Mouse (Mus musculus) intestine, embryonic 14.5 days (tissue): ENCODE measurements around the gene Ptcd1. TPM values are rescaled to one million over a fixed set of nuclear protein-coding genes. Genes with fewer than 3 reads are reported as not detected.

ENCODE experiments used
- ATAC-seq: fragments of 200-750 bp; cut with Nextera tagmentation; replicated peaks from 2 replicates; pipeline ENCODE4 v1.8.0; 2017; ENCODE audit warnings: low read depth, moderate number of reproducible peaks, moderate TSS enrichment, moderate library complexity; ENCODE audit not compliant: low FRiP score, low TSS enrichment
- DNase-seq: peaks from one replicate; pipeline ENCODE4 v3.0.0-alpha.2; 2018; ENCODE audit warnings: low spot score
- H3K27ac ChIP-seq: fragments of 300-500 bp; sonication (generic); 2 replicates; pipeline ENCODE4 v1.5.1; 2014; ENCODE audit warnings: low read depth, mild to moderate bottlenecking, control low read depth
- H3K27me3 ChIP-seq: fragments of 300-500 bp; sonication (generic); replicated peaks from 2 replicates; pipeline ENCODE4 v1.6.1; 2014; ENCODE audit warnings: low read length, control low read depth; ENCODE audit not compliant: control insufficient read depth, insufficient read depth
- H3K36me3 ChIP-seq: fragments of 300-500 bp; sonication (generic); 2 replicates; pipeline ENCODE4 v1.6.1; 2014; ENCODE audit warnings: low read length, control low read depth; ENCODE audit not compliant: control insufficient read depth, insufficient read depth
- H3K4me1 ChIP-seq: fragments of 300-500 bp; sonication (generic); replicated peaks from 2 replicates; pipeline ENCODE4 v1.6.1; 2014; ENCODE audit warnings: low read length, control low read depth, mixed read lengths; ENCODE audit not compliant: control insufficient read depth, insufficient read depth
- H3K4me2 ChIP-seq: fragments of 300-500 bp; sonication (generic); 2 replicates; pipeline ENCODE4 v1.6.1; 2014; ENCODE audit warnings: low read length
- H3K4me3 ChIP-seq: fragments of 300-500 bp; sonication (generic); 2 replicates; pipeline ENCODE4 v1.5.1; 2014; ENCODE audit warnings: low read depth, low read length, control low read depth, mixed read lengths
- H3K9ac ChIP-seq: fragments of 300-500 bp; sonication (generic); 2 replicates; pipeline ENCODE4 v1.6.1; 2014; ENCODE audit warnings: mild to moderate bottlenecking, low read length
- H3K9me3 ChIP-seq: fragments of 300-500 bp; sonication (generic); 2 replicates; pipeline ENCODE4 v1.6.1; 2016; ENCODE audit warnings: low read length, control low read depth; ENCODE audit not compliant: control insufficient read depth
- WGBS: fragments of 180-500 bp; shearing (Covaris S2); extraction: QIAGEN DNeasy Blood & Tissue Kit; methylation state at CpG from one replicate; pipeline ENCODE4 v1.1.7; 2014; 5-methylcytosine and 5-hydroxymethylcytosine counted together
- polyA plus RNA-seq: library from polyadenylated mRNA; unstranded; fragments of >200 nt; fragmentation: Nextera tagmentation; extraction: Ambion mirVana; gene quantifications from 2 replicates; pipeline ENCODE4 v1.2.1, GENCODE M21; 2014

Ptcd1 gene
- polyA plus RNA-seq, 1 experiment from 2014 or later: 12.6 TPM

DNA sequence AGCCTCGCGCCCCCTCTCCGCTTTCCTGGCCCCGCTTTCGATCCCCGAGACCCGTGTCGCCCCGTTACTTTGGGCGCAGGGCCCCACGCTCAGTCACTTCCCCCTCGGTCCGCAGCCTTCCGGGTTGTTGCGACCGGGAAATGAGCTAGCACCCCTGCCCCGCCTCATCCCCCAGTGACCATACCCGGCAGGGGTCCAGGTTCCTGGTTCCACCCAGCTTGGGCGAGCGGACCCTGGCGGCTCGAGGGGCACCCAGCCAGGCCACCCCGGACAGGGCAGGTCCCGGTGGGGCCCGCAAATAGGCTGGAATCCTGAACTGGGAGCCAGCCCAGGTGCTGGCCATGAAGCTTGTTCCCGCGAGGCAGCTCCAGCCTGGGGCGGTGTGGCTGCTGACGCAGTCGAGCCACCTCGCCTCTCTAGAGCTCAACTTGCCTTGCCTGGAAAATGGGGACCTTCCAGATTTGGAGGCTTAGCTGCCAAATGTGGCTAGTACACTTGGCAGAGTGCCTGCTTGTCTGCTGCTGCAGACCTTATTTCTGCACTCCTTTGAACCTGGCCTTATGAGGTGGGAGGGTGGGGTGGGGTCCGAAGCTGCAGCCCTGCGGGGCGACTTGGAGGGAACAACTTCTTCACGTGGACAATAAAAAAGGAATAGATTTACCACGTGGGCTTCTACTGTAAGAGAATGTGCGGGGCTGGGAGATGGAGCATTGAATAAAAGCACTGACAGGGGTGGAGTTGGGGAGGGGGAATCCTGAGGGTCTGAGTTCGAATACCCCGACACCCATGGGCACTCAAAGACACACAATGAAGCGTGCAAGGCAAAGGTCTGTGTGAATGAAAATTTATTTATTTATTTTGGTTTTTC is 52.1 kb downstream of the Ptcd1 start:
- Histone ChIP-seq H3K4me2 (peak overlapping the region; percentile 58), H3K9ac (peak overlapping the region; percentile 76), H3K36me3 (peaks cover 8% of the 10 kb centered on the region), H3K9me3 (0 out of 2 replicates have a peak, but pooled peaks cover 2% of the 10 kb centered on the region), H3K4me3 (peak overlapping the region; percentile 64), H3K27ac (peak overlapping the region; percentile 40; the same call in 1 of the 2 replicates), H3K27me3 (no peaks in the 10 kb centered on the region), H3K4me1 (peaks cover 20% of the 10 kb centered on the region; the same call in 1 of the 2 replicates)
- ATAC-seq (peak; percentile 44), DNase-seq (peak; percentile 75)
- 14% methylated on average over 40 of the region's 40 CpGs for WGBS

DNA sequence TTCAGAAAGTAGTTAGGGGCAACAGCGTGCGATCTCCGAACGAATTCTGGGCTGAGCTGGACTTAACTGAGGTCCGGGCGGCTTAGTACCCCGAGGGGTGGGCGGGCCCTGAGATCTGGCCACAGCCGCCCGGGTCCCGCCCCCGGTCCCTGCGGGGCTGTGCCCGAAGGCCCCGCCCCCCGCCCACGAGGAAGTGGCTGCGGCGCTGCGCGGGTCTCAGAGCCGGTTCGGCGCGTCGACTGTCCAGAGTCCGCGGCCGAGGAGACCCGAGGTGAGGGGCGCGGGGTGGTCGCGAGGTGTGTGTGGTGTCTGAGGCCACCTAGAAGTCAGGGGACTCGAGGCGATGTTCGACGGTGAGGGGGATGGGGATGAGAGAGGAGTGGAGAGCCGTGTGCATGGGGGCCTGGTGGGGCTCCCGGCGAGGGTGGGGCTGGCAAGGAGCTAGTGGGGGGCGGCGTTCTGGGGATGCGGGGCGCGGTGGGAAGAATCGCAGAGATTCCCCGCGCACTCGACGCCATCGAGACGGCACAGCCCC is 52.8 kb downstream of the Ptcd1 start, which contains the start of gene Arpc1b:
Gene Arpc1b, plus strand, starts transcription at position 145 of the 535 bp plus-strand sequence.
- Histone ChIP-seq H3K4me1 (peaks cover 20% of the 10 kb centered on the region; the same call in 1 of the 2 replicates), H3K4me3 (peak within 1 kb of the TSS; percentile 64), H3K36me3 (peaks cover 15% of the 10 kb centered on the region), H3K9ac (peak within 1 kb of the TSS; percentile 76), H3K27me3 (no peaks in the 10 kb centered on the region), H3K27ac (peak within 1 kb of the TSS; percentile 40; the same call in 1 of the 2 replicates), H3K9me3 (0 out of 2 replicates have a peak, but pooled peaks cover 1% of the 10 kb centered on the region), H3K4me2 (peak within 1 kb of the TSS; percentile 58)
- ATAC-seq (peak; percentile 77), DNase-seq (peak; percentile 77)
- WGBS: under 1% methylated on average over 48 of the region's 53 CpGs

DNA sequence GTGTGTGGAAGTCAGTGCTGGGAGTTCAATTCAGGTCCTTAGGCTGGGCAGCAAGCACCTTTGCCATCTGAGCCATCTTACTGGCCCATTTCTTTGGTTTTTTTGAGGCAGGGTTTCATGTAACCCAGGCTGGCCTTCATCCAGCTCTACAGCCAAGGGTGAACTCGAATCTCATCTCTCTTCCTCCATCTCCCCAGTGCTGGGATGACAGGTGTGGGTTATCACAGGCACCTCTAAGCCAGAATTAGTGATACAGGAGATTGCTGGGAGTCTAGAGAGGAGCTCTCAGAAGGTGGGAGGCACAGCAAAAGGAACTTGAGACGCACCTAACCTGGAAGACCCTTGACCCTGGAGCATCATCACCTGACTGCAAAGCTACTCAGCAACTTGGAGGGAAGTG is 53.5 kb downstream of the Ptcd1 start:
- Histone ChIP-seq H3K4me3 (peak overlapping the region; percentile 64), H3K27ac (no peak overlapping the region), H3K4me2 (peak overlapping the region; percentile 58), H3K9ac (peak overlapping the region; percentile 76; the same call in 1 of the 2 replicates), H3K9me3 (no peaks in the 10 kb centered on the region), H3K36me3 (peaks cover 22% of the 10 kb centered on the region), H3K27me3 (no peaks in the 10 kb centered on the region), H3K4me1 (peaks cover 20% of the 10 kb centered on the region; the same call in 1 of the 2 replicates)
- DNase-seq: no peak
- 37% methylated on average over 2 of the region's 2 CpGs for WGBS
- no peak for ATAC-seq

DNA sequence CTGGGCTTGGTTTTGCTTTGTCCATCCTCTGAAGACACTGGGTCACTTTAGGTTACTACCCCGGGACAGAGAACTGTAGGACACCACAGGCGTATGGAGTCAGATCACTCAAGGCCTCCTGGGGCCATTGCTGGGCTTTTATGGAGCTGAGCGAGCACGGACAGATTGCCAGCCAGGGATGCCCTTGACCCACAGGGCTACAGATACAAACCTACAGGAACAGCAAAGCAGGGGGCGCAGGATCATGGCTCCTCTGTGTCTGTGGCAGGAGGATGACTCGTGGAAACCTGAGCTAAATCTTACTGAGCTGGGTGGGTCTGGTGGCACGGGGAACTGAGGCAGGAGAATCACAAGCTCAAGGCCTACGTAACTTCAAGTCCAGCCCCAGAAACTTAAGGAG is 54.3 kb downstream of the Ptcd1 start:
- peaks cover 31% of the 10 kb centered on the region for H3K36me3 ChIP-seq
- H3K27ac ChIP-seq: no peak overlapping the region
- H3K4me3 ChIP-seq: no peak overlapping the region
- H3K9ac ChIP-seq: no peak overlapping the region
- no peak overlapping the region for H3K4me2 ChIP-seq
- DNase-seq (no peak), ATAC-seq (no peak)
- peaks cover 20% of the 10 kb centered on the region; the same call in 1 of the 2 replicates for H3K4me1 ChIP-seq
- no peaks in the 10 kb centered on the region for H3K27me3 ChIP-seq
- H3K9me3 ChIP-seq: no peaks in the 10 kb centered on the region
- 80% methylated on average over 8 of the region's 8 CpGs for WGBS

DNA sequence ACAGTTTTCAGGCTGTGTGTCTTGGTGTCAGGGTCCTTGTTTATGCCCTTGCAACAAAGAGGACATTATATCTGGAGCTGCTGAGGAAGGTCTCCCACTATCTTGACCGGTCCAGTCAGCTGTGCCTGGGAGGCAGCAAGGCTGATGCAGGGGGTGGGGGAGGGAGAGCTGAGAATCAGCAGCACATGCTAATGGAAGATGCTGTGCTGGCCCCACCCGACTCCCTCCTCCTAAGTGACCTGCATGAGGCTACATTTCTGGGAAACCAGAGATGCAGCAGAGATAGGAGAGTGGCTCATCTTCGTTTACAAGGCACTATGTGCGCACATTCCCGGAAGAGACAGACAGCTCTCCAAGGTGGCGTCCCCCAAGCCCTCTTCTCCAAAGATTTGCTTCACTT is 56.5 kb downstream of the Ptcd1 start:
- H3K27me3 ChIP-seq: no peaks in the 10 kb centered on the region
- H3K9ac ChIP-seq: no peak overlapping the region
- no peak overlapping the region for H3K4me3 ChIP-seq
- H3K9me3 ChIP-seq: no peaks in the 10 kb centered on the region
- no peak for DNase-seq
- 78% methylated on average over 6 of the region's 6 CpGs for WGBS
- H3K4me2 ChIP-seq: no peak overlapping the region
- H3K4me1 ChIP-seq: 0 out of 2 replicates have a peak, but pooled peaks cover 6% of the 10 kb centered on the region
- H3K27ac ChIP-seq: no peak overlapping the region
- peaks cover 50% of the 10 kb centered on the region for H3K36me3 ChIP-seq
- ATAC-seq: no peak

DNA sequence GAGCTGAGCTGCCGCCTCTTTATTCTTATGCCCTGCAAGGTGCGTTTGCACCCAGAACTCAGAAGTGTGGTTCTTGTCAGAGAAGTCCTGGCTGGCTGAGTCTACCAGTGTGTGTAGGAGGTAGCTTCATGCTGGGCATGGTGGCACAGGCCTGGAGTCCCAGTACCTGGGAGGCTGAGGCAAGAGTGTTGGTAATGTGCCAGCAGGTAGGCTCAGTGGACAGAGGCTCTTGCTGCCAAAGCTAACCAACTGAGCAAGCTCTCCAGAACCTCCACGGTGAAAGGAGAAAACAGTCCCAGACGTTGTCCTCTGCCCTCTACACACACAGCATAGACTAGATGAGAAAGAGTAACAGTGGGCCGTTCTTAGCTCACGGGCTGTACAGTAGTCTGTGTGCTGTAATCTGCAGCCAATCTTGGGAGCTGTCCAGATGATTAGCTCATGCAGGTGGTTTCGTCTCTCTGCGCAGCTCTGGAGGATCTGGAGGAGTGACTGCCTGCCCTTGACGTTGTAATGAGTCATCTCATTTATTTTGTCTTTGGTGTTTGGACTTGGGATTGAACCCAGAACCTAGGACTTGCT is 61.1 kb downstream of the Ptcd1 start:
- H3K36me3 ChIP-seq: peaks cover 88% of the 10 kb centered on the region
- H3K27ac ChIP-seq: no peak overlapping the region
- WGBS: 90% methylated on average over 9 of the region's 9 CpGs
- H3K9ac ChIP-seq: no peak overlapping the region
- no peak overlapping the region for H3K4me3 ChIP-seq
- no peaks in the 10 kb centered on the region for H3K4me1 ChIP-seq
- ATAC-seq (no peak), DNase-seq (no peak)
- no peaks in the 10 kb centered on the region for H3K27me3 ChIP-seq
- H3K4me2 ChIP-seq: no peak overlapping the region
- no peaks in the 10 kb centered on the region for H3K9me3 ChIP-seq

DNA sequence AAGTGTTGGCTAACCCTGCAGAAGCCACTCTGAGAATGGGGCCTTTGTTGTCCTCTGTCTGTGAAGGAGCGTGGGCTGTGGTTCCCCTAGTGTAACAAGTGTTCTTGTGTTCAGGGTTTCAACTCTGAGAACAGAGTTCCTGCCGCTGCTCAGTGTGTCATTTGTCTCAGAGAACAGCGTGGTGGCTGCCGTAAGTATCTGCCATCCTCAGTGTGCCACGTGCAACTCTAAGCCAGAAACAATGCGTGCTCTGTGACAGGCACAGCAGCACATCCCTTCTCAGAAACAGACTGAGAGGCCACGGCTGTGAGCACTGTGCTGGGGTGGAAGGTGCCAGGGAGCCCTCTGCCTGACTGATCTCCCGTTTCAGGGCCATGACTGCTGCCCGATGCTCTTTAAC is 62.6 kb downstream of the Ptcd1 start:
- Histone ChIP-seq H3K9ac (no peak overlapping the region), H3K4me2 (no peak overlapping the region), H3K4me3 (no peak overlapping the region), H3K27ac (no peak overlapping the region), H3K36me3 (peaks cover 85% of the 10 kb centered on the region), H3K9me3 (no peaks in the 10 kb centered on the region), H3K27me3 (no peaks in the 10 kb centered on the region), H3K4me1 (no peaks in the 10 kb centered on the region)
- DNase-seq (no peak), ATAC-seq (0 out of 2 replicates have a peak, but pooled peaks have one; percentile 26)
- WGBS: 83% methylated on average over 9 of the region's 9 CpGs

DNA sequence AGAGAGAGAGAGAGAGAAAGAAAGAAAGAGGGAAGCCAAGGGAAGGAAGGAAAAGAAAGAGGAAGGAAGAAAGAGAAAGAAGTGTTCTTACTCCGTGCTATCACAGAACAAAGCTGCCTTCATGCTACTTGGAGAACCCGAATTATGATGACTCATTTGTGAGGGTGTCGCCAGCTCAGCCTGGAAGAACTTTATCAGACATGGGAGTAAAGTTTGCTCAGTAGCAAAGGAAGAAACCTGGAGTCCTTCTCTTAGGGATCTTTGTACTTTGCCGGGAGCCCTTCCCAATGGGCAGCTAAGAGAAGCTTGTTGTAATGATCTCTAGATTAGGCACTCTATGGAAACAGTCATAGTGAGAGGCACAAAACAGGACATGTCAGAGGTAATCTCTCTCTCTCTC is 64.2 kb downstream of the Ptcd1 start:
- DNase-seq (no peak), ATAC-seq (peak; percentile 53; the same call in 1 of the 2 replicates)
- Histone ChIP-seq H3K36me3 (peaks cover 85% of the 10 kb centered on the region), H3K4me1 (no peaks in the 10 kb centered on the region), H3K27me3 (no peaks in the 10 kb centered on the region), H3K27ac (no peak overlapping the region), H3K9me3 (no peaks in the 10 kb centered on the region), H3K4me2 (no peak overlapping the region), H3K9ac (no peak overlapping the region), H3K4me3 (no peak overlapping the region)
- 78% methylated on average over 4 of the region's 4 CpGs for WGBS
